ENCODE assay signal across 11 mouse cellular contexts in genomic region chr1:170175848-170176247, GRCm38 (mm10). TPM values are rescaled to one million over a fixed set of nuclear protein-coding genes. Genes with fewer than 3 reads are reported as not detected.
DNase-seq lines count a peak whose midpoint lies in the region; ATAC-seq and TF ChIP-seq lines count a peak whose summit lies in the region.
"Had no signal": no experiment of that assay in that cellular context is flagged by ENCODE, and none has a peak within 500 bp of the region (broad histone marks: within the 10 kb centered on the region; RNA-seq: fewer than 3 reads in every experiment).

No protein-coding gene starts in this region.

- H3K4me2 ChIP-seq in liver, embryonic 13.5 days, result peak overlapping the region; percentile 87
- no peak overlapping the region for H3K4me2 ChIP-seq in stomach, postnatal 0 days (replicated peaks; ENCODE audit: low read depth)
- H3K4me2 ChIP-seq in forebrain, embryonic 11.5 days (ENCODE audit: low read depth, low read length, severe bottlenecking), result no peak overlapping the region

- no peaks in the 10 kb centered on the region for H3K9me3 ChIP-seq in liver, embryonic 13.5 days (replicated peaks)
- no peaks in the 10 kb centered on the region for H3K9me3 ChIP-seq in stomach, postnatal 0 days (ENCODE audit: control insufficient read depth, low read length)
- H3K9me3 ChIP-seq in forebrain, embryonic 11.5 days (ENCODE audit: control insufficient read depth, low read length), result no peaks in the 10 kb centered on the region
- H3K9me3 ChIP-seq: forebrain, embryonic 13.5 days had no signal

- no peaks in the 10 kb centered on the region for H3K36me3 ChIP-seq in liver, embryonic 13.5 days
- no peaks in the 10 kb centered on the region for H3K36me3 ChIP-seq in stomach, postnatal 0 days (ENCODE audit: control insufficient read depth, insufficient read depth, low read length)
- H3K36me3 ChIP-seq in forebrain, embryonic 11.5 days (ENCODE audit: control insufficient read depth, insufficient read depth, low read length), result no peaks in the 10 kb centered on the region

- H3K27ac ChIP-seq in liver, embryonic 13.5 days, result peak overlapping the region; percentile 95
- peak overlapping the region; percentile 71 for H3K27ac ChIP-seq in stomach, postnatal 0 days (replicated peaks)
- no peak overlapping the region for H3K27ac ChIP-seq in forebrain, embryonic 11.5 days (ENCODE audit: low read depth, low read length)

- H3K4me1 ChIP-seq in liver, embryonic 13.5 days (replicated peaks), result peaks cover 41% of the 10 kb centered on the region
- no peaks in the 10 kb centered on the region for H3K4me1 ChIP-seq in stomach, postnatal 0 days (replicated peaks; ENCODE audit: control insufficient read depth, insufficient read depth)
- H3K4me1 ChIP-seq in forebrain, embryonic 11.5 days (replicated peaks; ENCODE audit: control insufficient read depth, insufficient read depth, low read length), result no peaks in the 10 kb centered on the region; the same call in 1 of the 2 replicates

- TF ChIP-seq CTCF in stomach, postnatal 0 days (IDR thresholded peaks at IDR 0.05; ENCODE audit: low read depth), result no peak

- intact Hi-C loops in left cerebral cortex, postnatal 36 days (cut with DNase I), result no loop called here

- H3K4me3 ChIP-seq in liver, embryonic 13.5 days (replicated peaks), result 0 out of 2 replicates have a peak overlapping the region, but pooled peaks have one; percentile 5
- no peak overlapping the region for H3K4me3 ChIP-seq in stomach, postnatal 0 days (ENCODE audit: low read depth, low read length)
- H3K4me3 ChIP-seq in forebrain, embryonic 11.5 days (ENCODE audit: low read depth, low read length), result no peak overlapping the region

- no peaks in the 10 kb centered on the region for H3K27me3 ChIP-seq in liver, embryonic 13.5 days
- no peaks in the 10 kb centered on the region for H3K27me3 ChIP-seq in stomach, postnatal 0 days (ENCODE audit: control insufficient read depth, insufficient read depth, low read length)
- no peaks in the 10 kb centered on the region for H3K27me3 ChIP-seq in forebrain, embryonic 11.5 days (ENCODE audit: control insufficient read depth, insufficient read depth, low read length)
- H3K27me3 ChIP-seq: forebrain, embryonic 13.5 days had no signal

- H3K9ac ChIP-seq in liver, embryonic 13.5 days, result peak overlapping the region; percentile 78; the same call in 1 of the 2 replicates
- H3K9ac ChIP-seq in stomach, postnatal 0 days (ENCODE audit: low read length), result no peak overlapping the region
- no peak overlapping the region for H3K9ac ChIP-seq in forebrain, embryonic 11.5 days (ENCODE audit: low read length)

- 26% methylated on average over 6 of the region's 6 CpGs for WGBS in liver, embryonic 13.5 days (ENCODE audit: insufficient replicate concordance)
- 34% methylated on average over 6 of the region's 6 CpGs for WGBS in stomach, postnatal 0 days
- 56% methylated on average over 6 of the region's 6 CpGs for WGBS in forebrain, embryonic 11.5 days

- DNase-seq in cerebellum, adult 11-12 months, result peak; percentile 22
- DNase-seq in cerebellum, postnatal 36 days, result no peak
- peak; percentile 61 for DNase-seq in retina, adult 2 months (ENCODE audit: low read depth, low spot score)
- DNase-seq in retina, embryonic 14.5 days (ENCODE audit: low spot score), result no peak
- no peak for DNase-seq in liver, embryonic 13.5 days
- DNase-seq in stomach, postnatal 0 days (ENCODE audit: low spot score), result peak; percentile 65
- no peak for DNase-seq in left cerebral cortex, postnatal 36 days (ENCODE audit: low spot score in 2 of 2)
- no peak for DNase-seq in forebrain, embryonic 11.5 days (ENCODE audit: low spot score)

- no peak for TF ChIP-seq EP300 in stomach, postnatal 0 days (optimal IDR thresholded peaks at IDR 0.05)

- no peak for ATAC-seq in liver, embryonic 13.5 days (ENCODE audit: low read depth)
- ATAC-seq in stomach, postnatal 0 days (ENCODE audit: low FRiP score, low TSS enrichment), result 0 out of 2 replicates have a peak, but pooled peaks have one; percentile 18
- no peak for ATAC-seq in forebrain, embryonic 11.5 days (replicated peaks; ENCODE audit: low FRiP score)

RNA-seq across cellular contexts. Expression of gene Uap1, which starts 1.1 kb away (rescaled TPM):
- polyA plus RNA-seq in liver, embryonic 13.5 days (2015; fragmentation: Nextera tagmentation; extraction: Ambion mirVana), result 34.8 and 41.5 TPM in 2 replicates
- 65.0 and 66.3 TPM in 2 replicates for polyA plus RNA-seq in stomach, postnatal 0 days (2015; fragmentation: Nextera tagmentation; extraction: Ambion mirVana)
- 10 to 100 TPM; 62.7 to 63.2 TPM for total RNA-seq in left cerebral cortex, postnatal 36 days (2021)
- 59.2 and 65.7 TPM in 2 replicates for polyA plus RNA-seq in forebrain, embryonic 11.5 days (2014; fragmentation: Nextera tagmentation; extraction: Ambion mirVana)

RNA-seq across cellular contexts. Expression of gene Uhmk1, which starts 39.3 kb away (rescaled TPM):
- polyA plus RNA-seq in liver, embryonic 13.5 days (2015; fragmentation: Nextera tagmentation; extraction: Ambion mirVana), result 5.6 and 7.1 TPM in 2 replicates
- polyA plus RNA-seq in stomach, postnatal 0 days (2015; fragmentation: Nextera tagmentation; extraction: Ambion mirVana), result 4.1 TPM in 2 replicates
- 100 to 1,000 TPM; 135 to 137 TPM for total RNA-seq in left cerebral cortex, postnatal 36 days (2021)
- 16.7 TPM in 2 replicates for polyA plus RNA-seq in forebrain, embryonic 11.5 days (2014; fragmentation: Nextera tagmentation; extraction: Ambion mirVana)

RNA-seq across cellular contexts. Expression of gene Sh2d1b2, which starts 56.7 kb away (rescaled TPM):
- polyA plus RNA-seq in liver, embryonic 13.5 days (2015; fragmentation: Nextera tagmentation; extraction: Ambion mirVana), result not detected in 2 replicates
- polyA plus RNA-seq in stomach, postnatal 0 days (2015; fragmentation: Nextera tagmentation; extraction: Ambion mirVana), result not detected in 2 replicates
- total RNA-seq in left cerebral cortex, postnatal 36 days (2021), result not detected
- 0.07 TPM in 1 of 2 replicates, not detected in the other for polyA plus RNA-seq in forebrain, embryonic 11.5 days (2014; fragmentation: Nextera tagmentation; extraction: Ambion mirVana)
- total RNA-seq: adrenal gland, adult 18-20 months; left cerebral cortex, adult 8-10 months had no signal
- polyA plus RNA-seq: forebrain, embryonic 13.5 days had no signal

Comparison
In these comparisons a context has a peak if more than half of its experiments do, and no peak if none do; other contexts are left out.
1. DNase-seq: peak in cerebellum, adult 11-12 months (single experiment), retina, adult 2 months (single experiment) and stomach, postnatal 0 days (single experiment); none in cerebellum, postnatal 36 days (0 of 2), retina, embryonic 14.5 days (single experiment), liver, embryonic 13.5 days (single experiment), left cerebral cortex, postnatal 36 days (0 of 2) and forebrain, embryonic 11.5 days (single experiment).